Mouse (Mus musculus): ENCODE results near the gene S100z. TPM values are rescaled to one million over a fixed set of nuclear protein-coding genes. Genes with fewer than 3 reads are reported as not detected.

S100z gene
- polyA plus RNA-seq, 1 experiment from 2014 or later = 1.4 TPM

DNA sequence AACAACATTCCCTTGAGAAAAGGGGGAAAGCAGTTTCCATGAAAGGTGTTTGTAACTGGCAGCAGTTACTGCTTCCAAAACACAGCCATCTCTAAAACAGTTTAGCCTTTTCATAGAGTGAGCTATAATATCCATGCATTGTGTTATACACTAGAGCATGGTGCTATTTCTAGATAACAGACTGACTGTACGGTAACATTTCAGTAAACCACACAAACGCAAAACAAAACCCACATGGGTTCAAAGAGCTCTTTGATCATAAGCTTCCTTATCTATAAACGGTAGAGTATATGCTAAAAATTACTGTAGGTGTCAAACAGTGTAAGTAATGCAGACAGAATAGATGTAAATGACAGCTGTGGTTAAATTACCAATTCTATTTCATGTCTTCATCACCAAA, 28.8 kb downstream of the S100z start:
- peak; percentile 7 for DNase-seq (ENCODE audit: low spot score)

- DNase-seq (ENCODE audit: low spot score) = no peak
These were observed 33.7 kb downstream of the S100z start, which contains the start of gene Crhbp for GRCm38 (mm10) chr13:95444824-95445223. Crhbp (minus strand) TSS chr13:95444924.

DNA sequence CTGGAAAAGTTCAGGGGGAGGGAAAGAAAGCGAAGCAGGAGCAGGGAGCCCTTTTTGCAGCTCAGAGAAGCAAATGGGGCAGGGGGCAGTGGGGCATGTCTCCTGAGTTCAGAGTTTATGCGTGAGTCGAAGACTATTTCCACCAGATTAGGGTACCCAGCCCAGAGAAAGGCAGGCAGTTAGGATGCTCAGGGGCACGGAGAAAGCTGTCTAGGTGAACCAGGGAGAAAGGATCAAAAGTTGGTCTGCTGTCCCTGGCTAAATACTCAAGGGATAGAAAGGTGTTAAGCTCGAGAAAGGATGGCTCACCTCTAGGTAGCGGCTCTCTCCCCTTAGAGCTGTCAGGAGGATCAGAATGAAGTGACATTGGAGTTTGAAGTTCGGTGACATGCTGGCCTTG, 34.2 kb downstream of the S100z start:
- no peak for DNase-seq (ENCODE audit: low spot score)

DNA sequence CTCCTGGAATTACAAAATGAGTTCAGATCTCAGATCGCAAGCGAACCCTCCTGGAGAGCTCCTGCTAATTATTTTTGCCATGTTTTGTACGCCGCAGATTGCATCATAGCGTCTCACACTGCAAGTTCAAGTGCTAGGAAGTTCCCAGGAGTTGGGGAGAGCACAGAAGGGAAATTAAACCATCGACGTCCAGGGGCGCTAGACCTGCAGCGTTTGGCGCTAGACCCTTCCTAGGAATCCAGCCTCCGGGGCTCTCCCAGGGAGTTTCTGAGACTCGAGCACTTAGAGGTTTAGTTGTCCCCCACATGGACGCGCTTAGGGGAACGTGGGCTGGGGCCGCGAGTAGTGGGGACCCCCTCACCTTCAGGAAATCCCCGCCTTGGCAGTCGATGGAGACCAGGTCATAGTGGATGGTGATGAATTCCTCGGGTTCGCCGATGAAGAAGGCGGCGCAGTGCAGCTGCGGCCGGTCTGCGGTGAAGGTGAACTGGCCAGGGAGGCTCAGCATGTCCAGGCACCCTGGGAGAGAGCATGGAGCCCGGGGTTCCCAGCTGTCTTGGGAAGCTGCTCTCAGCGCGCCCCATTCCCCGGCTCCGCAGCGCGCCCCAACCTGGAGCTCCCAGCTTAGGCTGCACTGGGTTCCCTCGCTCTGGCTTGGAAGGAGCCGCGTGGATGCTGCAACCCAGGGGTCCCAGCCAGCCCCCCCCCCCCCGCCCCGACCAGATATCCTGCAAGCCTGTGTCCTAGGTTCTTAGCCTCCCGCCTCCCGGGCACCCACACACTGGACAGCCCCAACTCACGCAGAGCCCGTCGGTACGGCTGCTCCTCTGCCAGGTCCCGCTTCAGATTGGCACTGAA, 34.9 kb downstream of the S100z start:
- DNase-seq (ENCODE audit: low spot score) = no peak

- DNase-seq (ENCODE audit: low spot score) = no peak
These were observed 35.6 kb downstream of the S100z start for GRCm38 (mm10) chr13:95442901-95443300.

GRCm38 (mm10) chr13:95439569-95439968, 39.0 kb downstream of the S100z start:
- DNase-seq (ENCODE audit: low spot score) = no peak

DNA sequence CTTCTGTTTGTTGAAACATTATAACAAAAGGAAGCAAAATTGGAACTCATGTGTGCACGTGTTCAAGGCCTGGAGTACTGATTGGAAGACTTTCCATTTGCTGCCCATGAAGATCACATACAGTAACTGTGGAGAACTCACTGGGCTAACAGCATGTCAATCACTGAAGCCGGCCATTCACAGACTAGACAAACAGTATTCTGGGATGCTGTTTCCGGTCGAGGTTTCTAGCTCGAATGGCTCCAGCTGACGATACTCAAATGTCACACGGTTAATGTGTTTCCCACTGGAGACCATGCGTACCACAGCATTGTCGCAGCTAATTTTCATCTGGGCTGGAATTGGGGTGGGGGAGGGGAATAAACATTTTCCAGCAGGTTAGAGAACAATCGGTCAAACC, 46.8 kb downstream of the S100z start:
- DNase-seq (ENCODE audit: low spot score) = no peak

DNA sequence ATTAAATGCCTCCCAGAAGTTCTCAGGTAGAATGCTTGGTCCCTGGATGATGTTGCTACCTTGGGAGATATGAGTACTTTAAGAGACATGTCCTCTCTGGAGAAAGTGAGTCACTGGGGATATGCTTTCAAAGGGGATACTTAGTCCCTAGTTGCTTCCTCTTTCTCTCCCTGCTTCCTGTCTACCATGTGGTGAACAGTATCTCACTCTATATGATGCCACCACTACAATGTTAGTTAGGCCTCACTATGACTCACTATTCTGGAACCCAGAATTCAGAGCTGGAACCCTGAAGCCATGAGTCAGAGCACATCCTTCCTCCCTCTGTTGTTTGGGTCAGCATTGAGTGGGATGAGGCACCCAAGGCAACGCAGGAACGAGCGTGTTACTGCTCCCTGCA, 51.0 kb downstream of the S100z start:
- DNase-seq (ENCODE audit: low spot score) = no peak

Other genes starting within 250 kb of the S100z start
- gene Pde8b, start 228.4 kb downstream of the S100z start, polyA plus RNA-seq (2015; fragmentation: Nextera tagmentation; extraction: Ambion mirVana) = 1.3 and 1.7 TPM in 2 replicates
- gene Zbed3, start 155.1 kb downstream of the S100z start, polyA plus RNA-seq (2015; fragmentation: Nextera tagmentation; extraction: Ambion mirVana) = 31.6 and 32.4 TPM in 2 replicates
- gene Aggf1, start 103.4 kb downstream of the S100z start, polyA plus RNA-seq (2015; fragmentation: Nextera tagmentation; extraction: Ambion mirVana) = 36.3 and 36.8 TPM in 2 replicates
- gene Crhbp, start 33.8 kb downstream of the S100z start, polyA plus RNA-seq (2015; fragmentation: Nextera tagmentation; extraction: Ambion mirVana) = 3.6 and 4.2 TPM in 2 replicates
- gene F2rl1, start 46.5 kb upstream of the S100z start, polyA plus RNA-seq (2015; fragmentation: Nextera tagmentation; extraction: Ambion mirVana) = 1.8 TPM in 2 replicates
- 24.9 and 27.2 TPM in 2 replicates for gene F2r, start 139.8 kb upstream of the S100z start, polyA plus RNA-seq (2015; fragmentation: Nextera tagmentation; extraction: Ambion mirVana)
- gene F2rl2, start 218.1 kb upstream of the S100z start, polyA plus RNA-seq (2015; fragmentation: Nextera tagmentation; extraction: Ambion mirVana) = 0.56 and 0.76 TPM in 2 replicates